ENCODE assay signal across 10 mouse cellular contexts in genomic region chr2:25128072-25128471, GRCm38 (mm10). TPM values are rescaled to one million over a fixed set of nuclear protein-coding genes. Genes with fewer than 3 reads are reported as not detected.
DNase-seq lines count a peak whose midpoint lies in the region; ATAC-seq and TF ChIP-seq lines count a peak whose summit lies in the region.
"Had no signal": no experiment of that assay in that cellular context is flagged by ENCODE, and none has a peak within 500 bp of the region (broad histone marks: within the 10 kb centered on the region; RNA-seq: fewer than 3 reads in every experiment).

No protein-coding gene starts in this region.

- no peak overlapping the region for H3K27ac ChIP-seq in lung, postnatal 0 days (ENCODE audit: low read length)

- peak; percentile 22; the same call in 1 of the 2 replicates for TF ChIP-seq EP300 in lung, postnatal 0 days (IDR thresholded peaks at IDR 0.05)

- H3K4me3 ChIP-seq in lung, postnatal 0 days (ENCODE audit: low read depth, low read length), result no peak overlapping the region

- H3K4me1 ChIP-seq in lung, postnatal 0 days (ENCODE audit: insufficient read depth, low read depth, low read length), result no peaks in the 10 kb centered on the region

- no peak overlapping the region for H3K9ac ChIP-seq in lung, postnatal 0 days (replicated peaks; ENCODE audit: low read depth)

- no peak for TF ChIP-seq CTCF in lung, postnatal 0 days (IDR thresholded peaks at IDR 0.05)

- peak; percentile 45 to 47 for DNase-seq in cerebellum, postnatal 10 days
- no peak for DNase-seq in cerebellum, postnatal 25 days
- no peak for DNase-seq in lung, postnatal 0 days (ENCODE audit: low spot score)
- DNase-seq in lung, adult 18-20 months, result no peak
- peak; percentile 64 for DNase-seq in heart, adult 9 months (ENCODE audit: low spot score in 2 of 2)
- DNase-seq in lung, postnatal 4 days, result peak; percentile 32 to 62
- DNase-seq in urinary bladder, adult 2 months (ENCODE audit: low spot score), result no peak
- DNase-seq in spleen, adult 18-20 months, result no peak
- DNase-seq: kidney, adult 18-20 months had no signal

- no peaks in the 10 kb centered on the region for H3K27me3 ChIP-seq in lung, postnatal 0 days (replicated peaks; ENCODE audit: insufficient read depth, low read length)
- H3K27me3 ChIP-seq: Patski had no signal

- peak; percentile 55 for ATAC-seq in lung, postnatal 0 days
- ATAC-seq: Patski had no signal

- H3K9me3 ChIP-seq in lung, postnatal 0 days (ENCODE audit: low read length), result no peaks in the 10 kb centered on the region

- H3K36me3 ChIP-seq in lung, postnatal 0 days (ENCODE audit: insufficient read depth, low read length), result no peaks in the 10 kb centered on the region

- H3K4me2 ChIP-seq in lung, postnatal 0 days (replicated peaks; ENCODE audit: low read depth, low read length), result no peak overlapping the region

- 62% methylated on average over 11 of the region's 11 CpGs for WGBS in lung, postnatal 0 days

RNA-seq across cellular contexts. Expression of gene Noxa1, which starts 33.1 kb away (rescaled TPM):
- polyA plus RNA-seq in lung, postnatal 0 days (2015; fragmentation: Nextera tagmentation; extraction: Ambion mirVana), result 11.9 and 14.6 TPM in 2 replicates
- 0.13 and 0.18 TPM in 2 replicates for polyA plus RNA-seq in urinary bladder, adult 2 months (2012; rRNA removed)
- polyA plus RNA-seq: Patski had no signal

RNA-seq across cellular contexts. Expression of gene Entpd8, which starts 48.0 kb away (rescaled TPM):
- polyA plus RNA-seq in lung, postnatal 0 days (2015; fragmentation: Nextera tagmentation; extraction: Ambion mirVana), result 3.0 and 3.4 TPM in 2 replicates
- 0.03 and 0.07 TPM in 2 replicates for polyA plus RNA-seq in urinary bladder, adult 2 months (2012; rRNA removed)
- polyA plus RNA-seq: Patski had no signal

RNA-seq across cellular contexts. Expression of gene Nrarp, which starts 52.5 kb away (rescaled TPM):
- polyA plus RNA-seq in lung, postnatal 0 days (2015; fragmentation: Nextera tagmentation; extraction: Ambion mirVana), result 14.1 and 16.0 TPM in 2 replicates
- 50.1 and 60.0 TPM in 2 replicates for polyA plus RNA-seq in urinary bladder, adult 2 months (2012; rRNA removed)

Comparison
In these comparisons a context has a peak if more than half of its experiments do, and no peak if none do; other contexts are left out.
1. DNase-seq: peak in cerebellum, postnatal 10 days (2 of 2), heart, adult 9 months (2 of 2) and lung, postnatal 4 days (2 of 2); none in cerebellum, postnatal 25 days (0 of 2), lung, postnatal 0 days (single experiment), lung, adult 18-20 months (0 of 2), urinary bladder, adult 2 months (single experiment) and spleen, adult 18-20 months (0 of 2).
2. RNA of gene Noxa1, which starts 33.1 kb away (polyA plus RNA-seq): 11.9 to 14.6 TPM in lung, postnatal 0 days; 0.13 to 0.18 TPM in urinary bladder, adult 2 months; every median in the first group is over 10 times any median in the second.